Mouse (Mus musculus) adipose tissue, adult 10 weeks (tissue): ENCODE data around the gene Med4. TPM values are rescaled to one million over a fixed set of nuclear protein-coding genes. Genes with fewer than 3 reads are reported as not detected.

ENCODE experiments used
- polyA plus RNA-seq: library from polyadenylated mRNA; stranded (reverse); fragments of 350-450 nt; fragmentation: Illumina TruSeq; extraction: RNeasy Lipid Tissue Mini Kit (QIAGEN cat#74804); gene quantifications from one replicate; pipeline ENCODE4 v1.2.3, GENCODE M21; 2014; ENCODE audit warnings: low read depth, low replicate concordance

The Med4 gene
- polyA plus RNA-seq, result 35.6 TPM

DNA sequence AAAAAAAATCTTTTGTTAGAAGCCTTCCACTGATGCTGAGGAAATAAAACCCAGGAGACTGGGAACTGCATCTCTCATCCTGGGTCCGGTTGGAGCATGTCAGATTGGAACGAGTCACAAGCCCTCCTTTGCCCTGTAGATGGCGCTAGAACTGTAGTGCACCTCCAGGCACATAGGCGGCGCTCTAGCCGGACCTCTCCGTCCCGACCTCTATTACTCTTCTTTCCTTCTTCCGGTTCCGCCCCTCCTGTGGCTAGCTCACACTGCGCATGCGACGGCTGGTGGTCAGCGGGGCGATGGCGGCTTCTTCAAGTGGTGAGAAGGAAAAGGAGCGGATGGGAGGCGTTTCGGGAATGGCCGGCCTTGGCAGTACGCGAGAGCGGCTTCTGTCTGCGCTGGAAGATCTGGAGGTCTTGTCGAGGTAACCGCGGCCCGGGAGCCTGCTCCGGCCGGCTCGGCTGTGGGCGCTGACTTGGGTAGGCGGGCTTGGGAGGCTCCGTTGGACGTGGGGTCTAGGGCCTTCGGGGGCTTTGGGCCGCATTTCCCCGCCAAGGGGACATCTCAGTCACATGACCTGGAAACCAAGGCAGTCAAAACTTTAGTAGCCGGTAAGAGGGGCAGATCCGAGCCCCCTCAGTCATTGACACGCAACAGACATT, at the start of gene Med4:
TSS of gene Med4 (plus strand) at position 261 of the 659 bp plus-strand sequence.

GRCm38 (mm10) chr14:73524766-73525448, 15.1 kb downstream of the Med4 start, which contains the start of gene Sucla2:
TSS of gene Sucla2 (plus strand) at chr14:73525319.

DNA sequence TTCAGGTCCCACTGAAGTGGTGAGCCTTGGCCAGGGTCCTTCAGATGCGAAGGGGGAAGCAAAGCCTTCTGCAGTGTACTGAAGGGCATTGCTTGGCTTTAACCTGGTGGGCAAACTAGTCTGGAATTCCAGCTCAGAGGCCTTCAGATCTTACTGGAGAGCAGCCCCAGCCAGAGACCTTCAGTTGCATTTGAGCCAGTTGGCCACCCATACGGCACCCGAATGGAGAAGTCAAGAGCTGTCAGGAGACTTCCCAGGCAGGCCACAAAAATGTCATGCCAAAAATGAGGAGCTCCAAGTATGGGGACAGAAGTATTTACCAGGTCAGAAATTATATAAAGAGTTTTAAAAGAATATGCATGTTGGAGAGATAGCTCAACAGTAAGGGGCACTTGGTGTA, 38.2 kb downstream of the Med4 start, which contains the start of gene Nudt15:
TSS of gene Nudt15 (minus strand) at position 192 of the 400 bp plus-strand sequence.

Other genes starting within 250 kb of the Med4 start
- 27.0 TPM for gene Rb1, start 184.2 kb upstream of the Med4 start, polyA plus RNA-seq
- gene Itm2b, start 124.7 kb upstream of the Med4 start, polyA plus RNA-seq, result 6,830 TPM
- 87.6 TPM for gene Sucla2, start 15.3 kb downstream of the Med4 start, polyA plus RNA-seq
- gene Nudt15, start 38.2 kb downstream of the Med4 start, polyA plus RNA-seq, result 2.8 TPM
- gene Gm21750, start 151.2 kb downstream of the Med4 start, polyA plus RNA-seq, result not detected